Mouse (Mus musculus) liver, embryonic 13.5 days (tissue): ENCODE results near the gene Gm21885. TPM values are rescaled to one million over a fixed set of nuclear protein-coding genes. Genes with fewer than 3 reads are reported as not detected.

Experiments used
- ATAC-seq: fragments of 200-750 bp; cut with Nextera tagmentation; 2 replicates; pipeline ENCODE4 v1.8.0; 2017; ENCODE audit warnings: low read depth, mild to moderate bottlenecking, moderate number of reproducible peaks, moderate library complexity
- DNase-seq: peaks from one replicate; pipeline ENCODE4 v3.0.0; 2022
- H3K27ac ChIP-seq: fragments of 300-500 bp; sonication (generic); 2 replicates; pipeline ENCODE4 v1.5.1; 2015; ENCODE audit warnings: moderate library complexity, mild to moderate bottlenecking, inconsistent platforms
- H3K27me3 ChIP-seq: fragments of 300-500 bp; sonication (generic); 2 replicates; pipeline ENCODE4 v1.6.1; 2015; ENCODE audit warnings: mild to moderate bottlenecking, inconsistent platforms
- H3K36me3 ChIP-seq: fragments of 300-500 bp; sonication (generic); 2 replicates; pipeline ENCODE4 v1.6.1; 2015; ENCODE audit warnings: mild to moderate bottlenecking, inconsistent platforms
- H3K4me1 ChIP-seq: fragments of 300-500 bp; sonication (generic); replicated peaks from 2 replicates; pipeline ENCODE4 v1.6.1; 2015; ENCODE audit warnings: inconsistent platforms
- H3K4me2 ChIP-seq: fragments of 300-500 bp; sonication (generic); 2 replicates; pipeline ENCODE4 v1.6.1; 2015; ENCODE audit warnings: inconsistent platforms, mild to moderate bottlenecking, moderate library complexity
- H3K4me3 ChIP-seq: fragments of 300-500 bp; sonication (generic); replicated peaks from 2 replicates; pipeline ENCODE4 v1.5.1; 2015; ENCODE audit warnings: mild to moderate bottlenecking, inconsistent platforms
- H3K9ac ChIP-seq: fragments of 300-500 bp; sonication (generic); 2 replicates; pipeline ENCODE4 v1.6.1; 2015; ENCODE audit warnings: mild to moderate bottlenecking, inconsistent platforms
- H3K9me3 ChIP-seq: fragments of 300-500 bp; sonication (generic); replicated peaks from 2 replicates; pipeline ENCODE4 v1.6.1; 2016; ENCODE audit warnings: inconsistent platforms
- WGBS: fragments of 180-500 bp; shearing (Covaris S2); methylation state at CpG from one replicate; pipeline ENCODE4 v1.1.7; 2015; ENCODE audit not compliant: insufficient replicate concordance; 5-methylcytosine and 5-hydroxymethylcytosine counted together
- polyA plus RNA-seq: library from polyadenylated mRNA; unstranded; fragments of >200 nt; fragmentation: Nextera tagmentation; extraction: Ambion mirVana; gene quantifications from 2 replicates; pipeline ENCODE4 v1.2.1, GENCODE M21; 2015

Gene Gm21885
- polyA plus RNA-seq, 1 experiment from 2014 or later, result not detected

GRCm38 (mm10) chr11:94287105-94287504 lies 5.4 kb downstream of the Gm21885 start:
- Histone ChIP-seq H3K36me3 (peaks cover 91% of the 10 kb centered on the region), H3K4me1 (peaks cover 38% of the 10 kb centered on the region), H3K9me3 (no peaks in the 10 kb centered on the region), H3K27ac (no peak overlapping the region), H3K27me3 (no peaks in the 10 kb centered on the region), H3K4me3 (no peak overlapping the region), H3K9ac (no peak overlapping the region), H3K4me2 (no peak overlapping the region)
- WGBS, result 91% methylated on average over 5 of the region's 5 CpGs
- DNase-seq (no peak), ATAC-seq (no peak)

- Histone ChIP-seq H3K4me3 (peak overlapping the region; percentile 9), H3K9me3 (no peaks in the 10 kb centered on the region), H3K4me2 (peak overlapping the region; percentile 44), H3K9ac (peak overlapping the region; percentile 24), H3K4me1 (peaks cover 34% of the 10 kb centered on the region), H3K27ac (peak overlapping the region; percentile 90), H3K27me3 (no peaks in the 10 kb centered on the region), H3K36me3 (peaks cover 92% of the 10 kb centered on the region)
- peak; percentile 73 for DNase-seq
- 42% methylated on average over 10 of the region's 10 CpGs for WGBS
- ATAC-seq, result peak; percentile 100
Observed at GRCm38 (mm10) chr11:94290062-94290740, 8.5 kb downstream of the Gm21885 start.

GRCm38 (mm10) chr11:94294996-94295845 lies 13.5 kb downstream of the Gm21885 start:
- peaks cover 91% of the 10 kb centered on the region for H3K36me3 ChIP-seq
- H3K4me1 ChIP-seq, result peaks cover 20% of the 10 kb centered on the region
- DNase-seq (no peak), ATAC-seq (no peak)
- no peaks in the 10 kb centered on the region for H3K27me3 ChIP-seq
- WGBS, result 90% methylated on average over 9 of the region's 9 CpGs
- H3K4me2 ChIP-seq, result no peak overlapping the region
- no peak overlapping the region for H3K4me3 ChIP-seq
- H3K9ac ChIP-seq, result no peak overlapping the region
- no peak overlapping the region for H3K27ac ChIP-seq
- no peaks in the 10 kb centered on the region for H3K9me3 ChIP-seq

GRCm38 (mm10) chr11:94312733-94313132 lies 31.1 kb downstream of the Gm21885 start:
- no peak overlapping the region for H3K4me2 ChIP-seq
- no peaks in the 10 kb centered on the region for H3K27me3 ChIP-seq
- H3K9ac ChIP-seq, result no peak overlapping the region
- WGBS, result 63% methylated on average over 1 of the region's 1 CpGs
- H3K36me3 ChIP-seq, result peaks cover 19% of the 10 kb centered on the region
- ATAC-seq, result no peak; the same call in 1 of the 2 replicates
- no peaks in the 10 kb centered on the region for H3K9me3 ChIP-seq
- peaks cover 69% of the 10 kb centered on the region for H3K4me1 ChIP-seq
- no peak overlapping the region for H3K4me3 ChIP-seq
- no peak for DNase-seq
- no peak overlapping the region for H3K27ac ChIP-seq

- no peak overlapping the region for H3K4me3 ChIP-seq
- WGBS, result 21% methylated on average over 2 of the region's 2 CpGs
- ATAC-seq (peak; percentile 22; the same call in 1 of the 2 replicates), DNase-seq (no peak)
- H3K27me3 ChIP-seq, result no peaks in the 10 kb centered on the region
- H3K9ac ChIP-seq, result peak overlapping the region; percentile 42
- peak overlapping the region; percentile 34 for H3K4me2 ChIP-seq
- no peaks in the 10 kb centered on the region for H3K9me3 ChIP-seq
- H3K36me3 ChIP-seq, result peaks cover 16% of the 10 kb centered on the region
- peak overlapping the region; percentile 66 for H3K27ac ChIP-seq
- H3K4me1 ChIP-seq, result peaks cover 83% of the 10 kb centered on the region
Observed at GRCm38 (mm10) chr11:94314098-94314652, 32.5 kb downstream of the Gm21885 start.

GRCm38 (mm10) chr11:94315308-94315707 lies 33.6 kb downstream of the Gm21885 start:
- peak overlapping the region; percentile 28 for H3K4me2 ChIP-seq
- H3K9me3 ChIP-seq, result no peaks in the 10 kb centered on the region
- DNase-seq (no peak), ATAC-seq (no peak)
- peaks cover 95% of the 10 kb centered on the region for H3K4me1 ChIP-seq
- H3K4me3 ChIP-seq, result 0 out of 2 replicates have a peak overlapping the region, but pooled peaks have one; percentile 3
- peak overlapping the region; percentile 42; the same call in 1 of the 2 replicates for H3K9ac ChIP-seq
- H3K27ac ChIP-seq, result peak overlapping the region; percentile 47; the same call in 1 of the 2 replicates
- no peaks in the 10 kb centered on the region for H3K27me3 ChIP-seq
- H3K36me3 ChIP-seq, result peaks cover 18% of the 10 kb centered on the region; the same call in 1 of the 2 replicates
- WGBS, result 17% methylated on average over 1 of the region's 1 CpGs

- ATAC-seq, result no peak
- H3K4me2 ChIP-seq, result peak overlapping the region; percentile 73
- H3K9me3 ChIP-seq, result no peaks in the 10 kb centered on the region
- peaks cover 89% of the 10 kb centered on the region for H3K4me1 ChIP-seq
- H3K27ac ChIP-seq, result peak overlapping the region; percentile 29; the same call in 1 of the 2 replicates
- H3K27me3 ChIP-seq, result no peaks in the 10 kb centered on the region
- peaks cover 18% of the 10 kb centered on the region; the same call in 1 of the 2 replicates for H3K36me3 ChIP-seq
- 72% methylated on average over 2 of the region's 2 CpGs for WGBS
- no peak for DNase-seq
- peak overlapping the region; percentile 11; the same call in 1 of the 2 replicates for H3K4me3 ChIP-seq
- peak overlapping the region; percentile 52 for H3K9ac ChIP-seq
Observed at GRCm38 (mm10) chr11:94316528-94316927, 34.9 kb downstream of the Gm21885 start.

- Histone ChIP-seq H3K36me3 (peaks cover 18% of the 10 kb centered on the region; the same call in 1 of the 2 replicates), H3K9ac (peak overlapping the region; percentile 52), H3K4me1 (peaks cover 84% of the 10 kb centered on the region), H3K4me3 (no peak overlapping the region), H3K9me3 (no peaks in the 10 kb centered on the region), H3K4me2 (peak overlapping the region; percentile 73), H3K27me3 (no peaks in the 10 kb centered on the region), H3K27ac (peak overlapping the region; percentile 30; the same call in 1 of the 2 replicates)
- ATAC-seq, result no peak
- DNase-seq, result no peak
- WGBS, result 48% methylated on average over 1 of the region's 1 CpGs
Observed at GRCm38 (mm10) chr11:94317014-94317413, 35.3 kb downstream of the Gm21885 start.

GRCm38 (mm10) chr11:94317515-94317914 lies 35.8 kb downstream of the Gm21885 start:
- no peaks in the 10 kb centered on the region for H3K27me3 ChIP-seq
- H3K9ac ChIP-seq, result peak overlapping the region; percentile 52
- H3K9me3 ChIP-seq, result no peaks in the 10 kb centered on the region
- no peak for DNase-seq
- H3K36me3 ChIP-seq, result peaks cover 18% of the 10 kb centered on the region; the same call in 1 of the 2 replicates
- H3K4me1 ChIP-seq, result peaks cover 83% of the 10 kb centered on the region
- 56% methylated on average over 4 of the region's 4 CpGs for WGBS
- peak overlapping the region; percentile 73 for H3K4me2 ChIP-seq
- ATAC-seq, result no peak
- H3K27ac ChIP-seq, result peak overlapping the region; percentile 41; the same call in 1 of the 2 replicates
- H3K4me3 ChIP-seq, result peak overlapping the region; percentile 26; the same call in 1 of the 2 replicates

GRCm38 (mm10) chr11:94318056-94318455 lies 36.4 kb downstream of the Gm21885 start:
- Histone ChIP-seq H3K36me3 (peaks cover 18% of the 10 kb centered on the region; the same call in 1 of the 2 replicates), H3K4me3 (peak overlapping the region; percentile 26), H3K27ac (peak overlapping the region; percentile 41), H3K4me2 (peak overlapping the region; percentile 73), H3K27me3 (no peaks in the 10 kb centered on the region), H3K9ac (peak overlapping the region; percentile 52), H3K4me1 (peaks cover 83% of the 10 kb centered on the region), H3K9me3 (no peaks in the 10 kb centered on the region)
- DNase-seq (no peak), ATAC-seq (no peak)
- 50% methylated on average over 5 of the region's 5 CpGs for WGBS
